In genomic region chr13:21784311-21784710, GRCm38 (mm10) we compare ENCODE assay signal across 10 mouse cellular contexts. TPM values are rescaled to one million over a fixed set of nuclear protein-coding genes. Genes with fewer than 3 reads are reported as not detected.
DNase-seq lines count a peak whose midpoint lies in the region; ATAC-seq and TF ChIP-seq lines count a peak whose summit lies in the region.
"Had no signal": no experiment of that assay in that cellular context is flagged by ENCODE, and none has a peak within 500 bp of the region (broad histone marks: within the 10 kb centered on the region; RNA-seq: fewer than 3 reads in every experiment).

No protein-coding gene starts in this region.

- no peak for DNase-seq in kidney, postnatal 0 days (ENCODE audit: low spot score)
- no peak for DNase-seq in kidney, postnatal 10 days
- peak; percentile 60 for DNase-seq in embryo, embryonic 10.5 days (ENCODE audit: low spot score)
- no peak for DNase-seq in liver, postnatal 0 days
- DNase-seq in layer of hippocampus, adult 18-20 months (ENCODE audit: low spot score in 2 of 2) = no peak
- no peak for DNase-seq in layer of hippocampus, postnatal 10 days (ENCODE audit: low spot score in 2 of 2)
- no peak for DNase-seq in lung, postnatal 10 days

- H3K9ac ChIP-seq in kidney, postnatal 0 days (ENCODE audit: low read depth, low read length) = 0 out of 2 replicates have a peak overlapping the region, but pooled peaks have one; percentile 10
- peak overlapping the region; percentile 44; the same call in 1 of the 2 replicates for H3K9ac ChIP-seq in hindbrain, embryonic 12.5 days
- H3K9ac ChIP-seq in liver, postnatal 0 days (replicated peaks) = peak overlapping the region; percentile 74

- H3K9me3 ChIP-seq in kidney, postnatal 0 days (replicated peaks; ENCODE audit: low read length) = no peaks in the 10 kb centered on the region
- no peaks in the 10 kb centered on the region for H3K9me3 ChIP-seq in hindbrain, embryonic 12.5 days (replicated peaks)
- no peaks in the 10 kb centered on the region for H3K9me3 ChIP-seq in liver, postnatal 0 days (ENCODE audit: low read length)

- TF ChIP-seq EP300 in liver, postnatal 0 days (IDR thresholded peaks at IDR 0.05; ENCODE audit: low read depth) = no peak

- H3K4me1 ChIP-seq in kidney, postnatal 0 days (replicated peaks; ENCODE audit: insufficient read depth, low read length) = no peaks in the 10 kb centered on the region
- peaks cover 33% of the 10 kb centered on the region for H3K4me1 ChIP-seq in hindbrain, embryonic 12.5 days
- H3K4me1 ChIP-seq in liver, postnatal 0 days (ENCODE audit: insufficient read depth) = peaks cover 19% of the 10 kb centered on the region

- peak overlapping the region; percentile 33 for H3K27ac ChIP-seq in kidney, postnatal 0 days
- H3K27ac ChIP-seq in hindbrain, embryonic 12.5 days = peak overlapping the region; percentile 76
- peak overlapping the region; percentile 95 for H3K27ac ChIP-seq in liver, postnatal 0 days (ENCODE audit: low read depth)
- H3K27ac ChIP-seq: left cerebral cortex, adult 2 months had no signal

- no peak for ATAC-seq in kidney, postnatal 0 days (replicated peaks; ENCODE audit: low FRiP score, low read depth)
- no peak for ATAC-seq in hindbrain, embryonic 12.5 days (ENCODE audit: low FRiP score)
- no peak for ATAC-seq in liver, postnatal 0 days
- ATAC-seq: Patski had no signal

- no peak for TF ChIP-seq CTCF in kidney, postnatal 0 days (IDR thresholded peaks at IDR 0.05; ENCODE audit: low read depth)
- no peak for TF ChIP-seq CTCF in liver, postnatal 0 days (IDR thresholded peaks at IDR 0.05; ENCODE audit: low read depth)

- 0 out of 2 replicates have a peak overlapping the region, but pooled peaks have one; percentile 62 for H3K4me2 ChIP-seq in kidney, postnatal 0 days (ENCODE audit: low read length)
- H3K4me2 ChIP-seq in hindbrain, embryonic 12.5 days (replicated peaks) = peak overlapping the region; percentile 71
- peak overlapping the region; percentile 71 for H3K4me2 ChIP-seq in liver, postnatal 0 days (ENCODE audit: low read depth, low read length)

- WGBS in kidney, postnatal 0 days = 33% methylated on average over 6 of the region's 6 CpGs
- 21% methylated on average over 6 of the region's 6 CpGs for WGBS in hindbrain, embryonic 12.5 days
- 57% methylated on average over 6 of the region's 6 CpGs for WGBS in liver, postnatal 0 days (ENCODE audit: insufficient replicate concordance)

- H3K36me3 ChIP-seq in kidney, postnatal 0 days (ENCODE audit: insufficient read depth, low read length) = no peaks in the 10 kb centered on the region
- H3K36me3 ChIP-seq in hindbrain, embryonic 12.5 days = no peaks in the 10 kb centered on the region
- H3K36me3 ChIP-seq in liver, postnatal 0 days (replicated peaks; ENCODE audit: insufficient read depth, low read length) = no peaks in the 10 kb centered on the region

- H3K4me3 ChIP-seq in kidney, postnatal 0 days (replicated peaks; ENCODE audit: low read depth, low read length) = 0 out of 2 replicates have a peak overlapping the region, but pooled peaks have one; percentile 35
- no peak overlapping the region for H3K4me3 ChIP-seq in hindbrain, embryonic 12.5 days
- no peak overlapping the region for H3K4me3 ChIP-seq in liver, postnatal 0 days (ENCODE audit: low read depth, low read length)

- H3K27me3 ChIP-seq in kidney, postnatal 0 days (ENCODE audit: insufficient read depth, low read length) = no peaks in the 10 kb centered on the region
- H3K27me3 ChIP-seq in hindbrain, embryonic 12.5 days = no peaks in the 10 kb centered on the region
- no peaks in the 10 kb centered on the region for H3K27me3 ChIP-seq in liver, postnatal 0 days (ENCODE audit: insufficient read depth, low read length)
- H3K27me3 ChIP-seq: Patski had no signal

RNA-seq across cellular contexts. Expression of gene Hist1h3i, which starts 1.1 kb away (rescaled TPM):
- polyA plus RNA-seq in kidney, postnatal 0 days (2015; fragmentation: Nextera tagmentation; extraction: Ambion mirVana) = 66.0 and 72.0 TPM in 2 replicates
- 87.0 and 110 TPM in 2 replicates for polyA plus RNA-seq in hindbrain, embryonic 12.5 days (2016; fragmentation: Nextera tagmentation; extraction: Ambion mirVana)
- 95.1 and 107 TPM in 2 replicates for polyA plus RNA-seq in liver, postnatal 0 days (2015; fragmentation: Nextera tagmentation; extraction: Ambion mirVana)
- total RNA-seq in layer of hippocampus, adult 18-20 months (2021) = 10 to 100 TPM; 45.5 to 56.3 TPM
- total RNA-seq in layer of hippocampus, postnatal 10 days (2021) = 100 to 1,000 TPM in 1 of 2 experiments, 10 to 100 TPM in 1; 85.1 to 110 TPM

RNA-seq across cellular contexts. Expression of gene Hist1h2an, which starts 2.7 kb away (rescaled TPM):
- polyA plus RNA-seq in kidney, postnatal 0 days (2015; fragmentation: Nextera tagmentation; extraction: Ambion mirVana) = 4.6 TPM in 1 of 2 replicates, not detected in the other
- 5.2 TPM in 1 of 2 replicates, not detected in the other for polyA plus RNA-seq in hindbrain, embryonic 12.5 days (2016; fragmentation: Nextera tagmentation; extraction: Ambion mirVana)
- polyA plus RNA-seq in liver, postnatal 0 days (2015; fragmentation: Nextera tagmentation; extraction: Ambion mirVana) = 8.4 and 11.4 TPM in 2 replicates
- total RNA-seq in layer of hippocampus, adult 18-20 months (2021) = not detected
- 10 to 100 TPM; 11.0 to 16.4 TPM for total RNA-seq in layer of hippocampus, postnatal 10 days (2021)

RNA-seq across cellular contexts. Expression of gene Hist1h2bp, which starts 3.0 kb away (rescaled TPM):
- polyA plus RNA-seq in kidney, postnatal 0 days (2015; fragmentation: Nextera tagmentation; extraction: Ambion mirVana) = 0.71 and 1.5 TPM in 2 replicates
- polyA plus RNA-seq in hindbrain, embryonic 12.5 days (2016; fragmentation: Nextera tagmentation; extraction: Ambion mirVana) = 1.9 and 2.4 TPM in 2 replicates
- polyA plus RNA-seq in liver, postnatal 0 days (2015; fragmentation: Nextera tagmentation; extraction: Ambion mirVana) = 2.4 and 4.6 TPM in 2 replicates
- 1 to 10 TPM; 4.7 to 5.9 TPM for total RNA-seq in layer of hippocampus, adult 18-20 months (2021)
- total RNA-seq in layer of hippocampus, postnatal 10 days (2021) = 10 to 100 TPM; 22.4 to 23.5 TPM

RNA-seq across cellular contexts. Expression of gene Hist1h1b, which starts 3.9 kb away (rescaled TPM):
- polyA plus RNA-seq in kidney, postnatal 0 days (2015; fragmentation: Nextera tagmentation; extraction: Ambion mirVana) = 13.2 and 13.8 TPM in 2 replicates
- polyA plus RNA-seq in hindbrain, embryonic 12.5 days (2016; fragmentation: Nextera tagmentation; extraction: Ambion mirVana) = 23.2 and 23.6 TPM in 2 replicates
- 20.0 and 27.9 TPM in 2 replicates for polyA plus RNA-seq in liver, postnatal 0 days (2015; fragmentation: Nextera tagmentation; extraction: Ambion mirVana)
- 1 to 10 TPM; 4.4 to 4.9 TPM for total RNA-seq in layer of hippocampus, adult 18-20 months (2021)
- 10 to 100 TPM; 33.1 to 44.1 TPM for total RNA-seq in layer of hippocampus, postnatal 10 days (2021)

RNA-seq across cellular contexts. Expression of gene Hist1h2bq, which starts 25.7 kb away (rescaled TPM):
- 12.2 and 13.7 TPM in 2 replicates for polyA plus RNA-seq in kidney, postnatal 0 days (2015; fragmentation: Nextera tagmentation; extraction: Ambion mirVana)
- polyA plus RNA-seq in hindbrain, embryonic 12.5 days (2016; fragmentation: Nextera tagmentation; extraction: Ambion mirVana) = 14.1 and 15.3 TPM in 2 replicates
- 14.3 and 15.4 TPM in 2 replicates for polyA plus RNA-seq in liver, postnatal 0 days (2015; fragmentation: Nextera tagmentation; extraction: Ambion mirVana)
- 10 to 100 TPM; 36.0 to 39.2 TPM for total RNA-seq in layer of hippocampus, adult 18-20 months (2021)
- 10 to 100 TPM; 52.8 to 66.3 TPM for total RNA-seq in layer of hippocampus, postnatal 10 days (2021)

Comparison
In these comparisons a context has a peak if more than half of its experiments do, and no peak if none do; other contexts are left out.
1. H3K27ac ChIP-seq: peak in every context shown above with its lines; median percentile 95 in liver, postnatal 0 days; 76 in hindbrain, embryonic 12.5 days; 33 in kidney, postnatal 0 days.
2. H3K9ac ChIP-seq: peak in every context shown above with its lines; median percentile 74 in liver, postnatal 0 days; 44 in hindbrain, embryonic 12.5 days; 10 in kidney, postnatal 0 days.